Mouse (Mus musculus) Patski (cell line): ENCODE results near the gene Bpifb1. TPM values are rescaled to one million over a fixed set of nuclear protein-coding genes. Genes with fewer than 3 reads are reported as not detected.
A peak's percentile ranks its signal among the peaks of the same experiment; 100 is the strongest.

ENCODE experiments used
- ATAC-seq: fragments of 100-300 bp; one replicate; pipeline ENCODE4 v1.8.0; 2021
- CTCF ChIA-PET: fragments of 350-600 bp; sonication (Branson Sonifier 250); formaldehyde crosslinking; loops from one replicate; lab custom pipeline; 2022; ENCODE audit warnings: inconsistent platforms; lab: Charles Lee
- POLR2A ChIA-PET: fragments of 350-600 bp; sonication (Branson Sonifier 250); formaldehyde crosslinking; loops from one replicate; lab custom pipeline; 2022; ENCODE audit warnings: antibody characterized with exemption, inconsistent platforms; lab: Charles Lee
- DNase-seq: peaks from one replicate; pipeline ENCODE4 v3.0.0-alpha.2; 2011; ENCODE audit warnings: low read depth, low spot score
- H3K27me3 ChIP-seq: fragments of 371-371 bp; one replicate; pipeline ENCODE4 v1.5.1; 2021
- CTCF ChIP-seq: fragments of 100-300 bp; IDR thresholded peaks from one replicate; pipeline ENCODE4 v1.5.1; 2021
- in situ Hi-C: fragments of 300-500 bp; cut with MboI; formaldehyde crosslinking; loops from 3 replicates; pipeline ENCODE4 v1.11.1; 2018; ENCODE audit warnings: low pct_unique_long_range_greater_than_20kb, mixed read lengths
- polyA plus RNA-seq: library from polyadenylated mRNA; unstranded; gene quantifications from one replicate; pipeline ENCODE4 v1.2.3, GENCODE M21; 2021

Bpifb1 gene
- polyA plus RNA-seq, 1 experiment from 2014 or later = 0.04 TPM

- CTCF ChIA-PET = interaction anchor here (1.8 to 2.2 kb wide), 2 partner anchors 22 to 115 kb away, joined by 4 read pairs; no protein-coding TSS in a partner anchor
- peaks cover 2% of the 10 kb centered on the region for H3K27me3 ChIP-seq
- in situ Hi-C loops = no loop called here
- POLR2A ChIA-PET = no interaction called here
- DNase-seq (no peak), ATAC-seq (no peak)
- TF ChIP-seq CTCF = no peak
Measured at GRCm38 (mm10) chr2:154185319-154185718, 5.3 kb upstream of the Bpifb1 start.

- ChIA-PET CTCF (interaction anchor here (1.0 to 2.2 kb wide), 3 partner anchors 10 to 115 kb away, joined by 4 read pairs; no protein-coding TSS in a partner anchor), POLR2A (no interaction called here)
- H3K27me3 ChIP-seq = peaks cover 2% of the 10 kb centered on the region
- in situ Hi-C loops = no loop called here
- TF ChIP-seq CTCF = no peak
- no peak for ATAC-seq
- DNase-seq = no peak
Measured at GRCm38 (mm10) chr2:154185748-154186147, 4.9 kb upstream of the Bpifb1 start.

GRCm38 (mm10) chr2:154187468-154187867, 3.1 kb upstream of the Bpifb1 start:
- no peak for ATAC-seq
- POLR2A ChIA-PET = no interaction called here
- no peak for TF ChIP-seq CTCF
- in situ Hi-C loops = no loop called here
- H3K27me3 ChIP-seq = peaks cover 2% of the 10 kb centered on the region
- CTCF ChIA-PET = no interaction called here
- DNase-seq = no peak

DNA sequence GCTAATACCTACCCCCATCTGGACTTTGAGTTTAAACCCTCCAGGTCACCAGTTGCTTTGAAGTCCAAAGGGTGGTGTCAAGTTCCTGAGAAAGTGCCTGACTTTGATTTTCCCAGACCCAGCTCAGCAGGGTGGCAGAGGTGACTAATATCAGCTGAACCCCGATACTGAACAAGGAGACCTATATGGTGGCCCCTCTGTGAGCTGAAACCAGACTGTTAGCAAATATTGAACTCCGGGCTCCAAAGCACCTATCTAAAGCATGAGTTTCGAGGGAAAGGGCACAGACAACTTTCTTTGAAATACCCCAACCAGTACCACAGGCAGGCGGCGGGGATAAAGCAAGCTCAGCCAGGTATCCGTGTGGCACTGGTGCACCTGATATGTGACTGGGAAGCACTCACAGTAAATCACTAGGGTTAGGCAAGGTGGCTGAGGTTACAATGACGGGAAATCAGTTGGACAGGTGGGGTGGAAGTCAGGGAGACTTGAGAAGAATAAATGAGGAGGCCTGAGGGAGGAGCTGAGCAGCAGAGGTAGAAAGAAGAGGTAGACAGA, 662 bp upstream of the Bpifb1 start:
- DNase-seq (no peak), ATAC-seq (no peak)
- CTCF ChIA-PET = no interaction called here
- in situ Hi-C loops = no loop called here
- POLR2A ChIA-PET = no interaction called here
- peaks cover 5% of the 10 kb centered on the region for H3K27me3 ChIP-seq
- TF ChIP-seq CTCF = no peak

DNA sequence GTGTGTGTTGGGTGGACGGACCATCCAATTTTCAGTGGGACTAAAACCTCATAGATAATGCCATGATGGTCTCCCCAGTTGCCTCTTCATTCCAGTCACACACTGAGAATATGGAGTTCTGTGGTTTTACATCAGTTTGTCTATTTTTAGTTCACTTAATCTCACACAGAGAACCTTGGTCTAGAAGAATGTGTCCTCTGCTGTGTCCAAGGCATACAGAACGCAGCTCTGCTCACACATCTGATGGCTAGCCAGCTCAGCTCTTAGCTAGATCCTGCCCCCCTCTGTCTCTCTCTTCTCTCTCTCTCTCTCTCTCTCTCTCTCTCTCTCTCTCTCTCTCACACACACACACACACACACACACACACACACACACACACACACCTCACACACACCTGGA, 1.5 kb downstream of the Bpifb1 start:
- H3K27me3 ChIP-seq = peaks cover 12% of the 10 kb centered on the region
- DNase-seq = no peak
- ChIA-PET POLR2A (no interaction called here), CTCF (no interaction called here)
- ATAC-seq = no peak
- no peak for TF ChIP-seq CTCF
- in situ Hi-C loops = no loop called here

DNA sequence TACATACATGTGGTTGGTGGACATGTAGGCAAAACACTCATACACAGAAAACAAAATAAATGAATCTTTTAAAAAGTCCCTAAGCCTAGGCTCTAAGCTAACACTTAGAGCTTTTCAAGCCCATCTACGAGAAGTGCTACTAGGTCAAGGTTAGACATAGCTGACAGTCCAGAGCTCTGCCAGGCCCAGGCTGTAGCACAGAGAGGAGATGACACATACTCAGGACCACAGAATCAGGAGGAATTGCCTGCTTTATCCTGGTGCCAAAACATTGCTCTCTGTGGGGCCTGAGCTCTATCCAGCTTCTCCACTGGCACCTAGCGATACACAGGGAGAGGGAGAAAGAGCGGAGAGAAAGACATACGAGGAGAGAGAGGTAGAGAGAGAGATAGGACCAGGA, 2.5 kb downstream of the Bpifb1 start:
- CTCF ChIA-PET = no interaction called here
- in situ Hi-C loops = no loop called here
- ATAC-seq (no peak), DNase-seq (no peak)
- H3K27me3 ChIP-seq = peaks cover 16% of the 10 kb centered on the region
- POLR2A ChIA-PET = no interaction called here
- TF ChIP-seq CTCF = no peak

- in situ Hi-C loops = no loop called here
Measured at GRCm38 (mm10) chr2:154193994-154194504, 3.4 kb downstream of the Bpifb1 start.

DNA sequence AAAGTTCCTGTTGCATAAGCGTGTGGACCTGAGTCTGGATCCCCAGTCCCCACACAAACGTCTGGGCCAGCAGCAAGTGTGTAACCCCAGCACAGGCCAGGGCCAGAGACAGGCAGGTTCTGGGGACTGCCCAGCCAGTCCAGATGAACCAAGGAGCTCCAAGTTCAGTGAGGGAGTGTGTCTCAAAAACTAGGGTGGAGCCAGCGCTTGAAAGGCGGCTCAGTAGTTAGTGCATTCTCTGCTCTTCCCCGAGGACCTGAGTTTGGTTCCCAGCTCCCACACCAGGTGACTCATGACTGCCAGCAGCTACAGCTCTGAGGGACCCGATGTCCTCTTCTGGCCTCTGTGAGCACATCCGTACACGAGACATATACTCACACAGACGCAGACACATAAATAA, 6.4 kb downstream of the Bpifb1 start:
- ChIA-PET CTCF (no interaction called here), POLR2A (no interaction called here)
- TF ChIP-seq CTCF = no peak
- peaks cover 26% of the 10 kb centered on the region for H3K27me3 ChIP-seq
- in situ Hi-C loops = no loop called here
- ATAC-seq (no peak), DNase-seq (no peak)

More at GRCm38 (mm10) chr2:154193994-154194504, 3.4 kb downstream of the Bpifb1 start:
- POLR2A ChIA-PET = no interaction called here
- DNase-seq (no peak), ATAC-seq (no peak)
- no peak for TF ChIP-seq CTCF
- peaks cover 21% of the 10 kb centered on the region for H3K27me3 ChIP-seq
- CTCF ChIA-PET = no interaction called here

GRCm38 (mm10) chr2:154204630-154205029, 14.0 kb downstream of the Bpifb1 start:
- DNase-seq (no peak), ATAC-seq (no peak)
- in situ Hi-C loops = loop anchor here (25.0 kb wide), 1 partner anchor 383 kb away; no protein-coding TSS in a partner anchor
- TF ChIP-seq CTCF = no peak
- ChIA-PET POLR2A (no interaction called here), CTCF (no interaction called here)
- no peaks in the 10 kb centered on the region for H3K27me3 ChIP-seq

- TF ChIP-seq CTCF = peak; percentile 78
- in situ Hi-C loops = loop anchor here (25.0 kb wide), 1 partner anchor 380 kb away; no protein-coding TSS in a partner anchor
- no peak for ATAC-seq
- POLR2A ChIA-PET = no interaction called here
- DNase-seq = no peak
- no peaks in the 10 kb centered on the region for H3K27me3 ChIP-seq
- CTCF ChIA-PET = interaction anchor here (0.7 to 1.1 kb wide), 3 partner anchors 11 to 21 kb away, joined by 3 to 4 read pairs (median 3); partner anchors contain the start of gene Bpifb5
Measured at GRCm38 (mm10) chr2:154206908-154207307, 16.3 kb downstream of the Bpifb1 start.

- ChIA-PET POLR2A (no interaction called here), CTCF (interaction anchor here (1.6 kb wide), 1 partner anchor 12 kb away, joined by 4 read pairs; no protein-coding TSS in a partner anchor)
- peaks cover 3% of the 10 kb centered on the region for H3K27me3 ChIP-seq
- ATAC-seq (no peak), DNase-seq (no peak)
- in situ Hi-C loops = loop anchor here (25.0 kb wide), 1 partner anchor 378 kb away; no protein-coding TSS in a partner anchor
- TF ChIP-seq CTCF = peak; percentile 70
Measured at GRCm38 (mm10) chr2:154209112-154209511, 18.5 kb downstream of the Bpifb1 start.
